Mouse (Mus musculus) myocyte (in vitro differentiated cells): ENCODE measurements at regions not wholly inside any gene's neighbourhood (a gene's known extent, or its start where the extent isn't known, plus 50 kb on each side); places are given as distances from the start of the nearest gene placed in this dataset.

Source experiments
- H3K27me3 ChIP-seq: one replicate; pipeline ENCODE4 v1.6.1; 2011; ENCODE audit not compliant: control insufficient read depth, insufficient read depth, insufficient read length
- H3K36me3 ChIP-seq: one replicate; pipeline ENCODE4 v1.6.1; 2011; ENCODE audit not compliant: control insufficient read depth, insufficient read depth
- H3K4me2 ChIP-seq: one replicate; pipeline ENCODE4 v1.6.1; 2011; ENCODE audit warnings: low read depth, control low read depth
- H3K4me3 ChIP-seq: one replicate; pipeline ENCODE4 v1.5.1; 2011; ENCODE audit warnings: mild to moderate bottlenecking, control low read depth, moderate library complexity
- H3K79me2 ChIP-seq: one replicate; pipeline ENCODE4 v1.6.1; 2011; ENCODE audit not compliant: control insufficient read depth, insufficient read depth
- H3ac ChIP-seq: one replicate; pipeline ENCODE4 v1.6.1; 2011; ENCODE audit not compliant: control insufficient read depth, insufficient read length
- CEBPB ChIP-seq: IDR thresholded peaks from 2 replicates; pipeline ENCODE4 v1.6.1; 2011; ENCODE audit warnings: mild to moderate bottlenecking, moderate library complexity; ENCODE audit not compliant: poor library complexity, insufficient read depth, severe bottlenecking
- E2F4 ChIP-seq: IDR thresholded peaks from one replicate; pipeline ENCODE4 v1.6.1; 2011; ENCODE audit warnings: mild to moderate bottlenecking, control low read depth, moderate library complexity; ENCODE audit not compliant: insufficient read depth
- MAX ChIP-seq: IDR thresholded peaks from one replicate; pipeline ENCODE4 v1.6.1; 2011; ENCODE audit warnings: low read depth, mild to moderate bottlenecking, control low read depth
- MYOD1 ChIP-seq, 3 experiments: IDR thresholded peaks; one replicate each; pipeline ENCODE4 v1.6.1; 2011; ENCODE audit warnings: control low read depth in 2 of 3, low read depth in 2 of 3, mild to moderate bottlenecking in 2 of 3, moderate library complexity in 1 of 3; ENCODE audit not compliant: insufficient read length in 2 of 3, control insufficient read depth in 1 of 3
- MYOG ChIP-seq, 3 experiments: IDR thresholded peaks; one replicate each; pipeline ENCODE4 v1.6.1; 2011; ENCODE audit warnings: control low read depth in 2 of 3, low read depth in 2 of 3, mild to moderate bottlenecking in 2 of 3; ENCODE audit not compliant: insufficient read length in 2 of 3, control insufficient read depth in 1 of 3, insufficient read depth in 1 of 3
- POLR2A ChIP-seq: IDR thresholded peaks from one replicate; pipeline ENCODE4 v1.6.1; 2011; ENCODE audit warnings: low read depth, mild to moderate bottlenecking, control low read depth, moderate library complexity; ENCODE audit not compliant: insufficient read length
- POLR2AphosphoS2 ChIP-seq: IDR thresholded peaks from one replicate; pipeline ENCODE4 v1.6.1; 2011; ENCODE audit warnings: low read depth, control low read depth; ENCODE audit not compliant: insufficient read length
- REST ChIP-seq: IDR thresholded peaks from one replicate; pipeline ENCODE4 v1.6.1; 2011; ENCODE audit warnings: mild to moderate bottlenecking, control low read depth, moderate library complexity; ENCODE audit not compliant: insufficient read depth, insufficient read length
- SRF ChIP-seq: IDR thresholded peaks from one replicate; pipeline ENCODE4 v1.6.1; 2011; ENCODE audit warnings: low read depth; ENCODE audit not compliant: control insufficient read depth, insufficient read length
- TCF12 ChIP-seq: IDR thresholded peaks from one replicate; pipeline ENCODE4 v1.6.1; 2011; ENCODE audit warnings: mild to moderate bottlenecking, control low read depth; ENCODE audit not compliant: poor library complexity, insufficient read depth, severe bottlenecking
- TCF3 ChIP-seq: IDR thresholded peaks from one replicate; pipeline ENCODE4 v1.6.1; 2011; ENCODE audit warnings: low read depth, control low read depth; ENCODE audit not compliant: insufficient read length
- USF1 ChIP-seq: IDR thresholded peaks from one replicate; pipeline ENCODE4 v1.6.1; 2011; ENCODE audit warnings: low read depth, mild to moderate bottlenecking, control low read depth, moderate library complexity

- Histone ChIP-seq H3K27me3 (no peaks in the 10 kb centered on the region), H3K79me2 (no peaks in the 10 kb centered on the region), H3ac (no peak overlapping the region), H3K4me3 (no peak overlapping the region), H3K36me3 (no peaks in the 10 kb centered on the region), H3K4me2 (no peak overlapping the region)
- TF ChIP-seq MYOG (IDR thresholded peaks at IDR 0.05; ENCODE audit: control insufficient read depth in 1 of 3, insufficient read depth in 1 of 3, insufficient read length in 2 of 3, low read depth in 2 of 3): no peak
Observed at GRCm38 (mm10) chr12:16016621-16017020, 199.9 kb upstream of the Trib2 start.

- TF ChIP-seq REST: no peak
- no peak for TF ChIP-seq USF1
- TF ChIP-seq POLR2A: no peak
- H3ac ChIP-seq: no peak overlapping the region
- no peaks in the 10 kb centered on the region for H3K36me3 ChIP-seq
- H3K27me3 ChIP-seq: no peaks in the 10 kb centered on the region
- no peaks in the 10 kb centered on the region for H3K79me2 ChIP-seq
- no peak overlapping the region for H3K4me3 ChIP-seq
- H3K4me2 ChIP-seq: no peak overlapping the region
Observed at GRCm38 (mm10) chr12:16015596-16015995, 198.9 kb upstream of the Trib2 start.

GRCm38 (mm10) chr12:16014679-16015078 is 198.0 kb upstream of the Trib2 start:
- no peak overlapping the region for H3K4me3 ChIP-seq
- H3K27me3 ChIP-seq: no peaks in the 10 kb centered on the region
- no peak overlapping the region for H3K4me2 ChIP-seq
- H3K79me2 ChIP-seq: no peaks in the 10 kb centered on the region
- no peak for TF ChIP-seq MYOG (IDR thresholded peaks at IDR 0.05; ENCODE audit: control insufficient read depth in 1 of 3, insufficient read depth in 1 of 3, insufficient read length in 2 of 3, low read depth in 2 of 3)
- TF ChIP-seq USF1: no peak
- TF ChIP-seq CEBPB: no peak
- no peak for TF ChIP-seq POLR2A
- no peak for TF ChIP-seq SRF
- no peak for TF ChIP-seq E2F4
- no peak for TF ChIP-seq MAX
- no peak for TF ChIP-seq POLR2AphosphoS2
- TF ChIP-seq TCF12: no peak
- TF ChIP-seq MYOD1 (IDR thresholded peaks at IDR 0.05; ENCODE audit: control insufficient read depth in 1 of 3, insufficient read length in 2 of 3, low read depth in 2 of 3): no peak
- no peak for TF ChIP-seq REST
- TF ChIP-seq TCF3: no peak
- H3ac ChIP-seq: no peak overlapping the region
- no peaks in the 10 kb centered on the region for H3K36me3 ChIP-seq

GRCm38 (mm10) chr12:16013861-16014630 is 197.3 kb upstream of the Trib2 start:
- no peak overlapping the region for H3K4me3 ChIP-seq
- H3K4me2 ChIP-seq: no peak overlapping the region
- H3ac ChIP-seq: no peak overlapping the region
- H3K27me3 ChIP-seq: no peaks in the 10 kb centered on the region
- no peaks in the 10 kb centered on the region for H3K36me3 ChIP-seq
- no peaks in the 10 kb centered on the region for H3K79me2 ChIP-seq
- no peak for TF ChIP-seq REST
- TF ChIP-seq SRF: no peak
- no peak for TF ChIP-seq TCF12
- TF ChIP-seq TCF3: no peak
- TF ChIP-seq MAX: no peak
- TF ChIP-seq CEBPB: no peak
- TF ChIP-seq MYOD1 (IDR thresholded peaks at IDR 0.05; ENCODE audit: control insufficient read depth in 1 of 3, insufficient read length in 2 of 3, low read depth in 2 of 3): no peak
- TF ChIP-seq POLR2A: no peak
- TF ChIP-seq E2F4: no peak
- TF ChIP-seq POLR2AphosphoS2: no peak

GRCm38 (mm10) chr12:16013354-16013753 is 196.6 kb upstream of the Trib2 start:
- no peaks in the 10 kb centered on the region for H3K36me3 ChIP-seq
- H3K4me2 ChIP-seq: no peak overlapping the region
- H3K79me2 ChIP-seq: no peaks in the 10 kb centered on the region
- H3ac ChIP-seq: no peak overlapping the region
- H3K27me3 ChIP-seq: no peaks in the 10 kb centered on the region
- TF ChIP-seq POLR2AphosphoS2 (no peak), E2F4 (no peak), REST (no peak), CEBPB (no peak), SRF (no peak), TCF12 (no peak), USF1 (no peak), MAX (no peak), MYOD1 (IDR thresholded peaks at IDR 0.05; ENCODE audit: control insufficient read depth in 1 of 3, insufficient read length in 2 of 3, low read depth in 2 of 3) (no peak), MYOG (IDR thresholded peaks at IDR 0.05; ENCODE audit: control insufficient read depth in 1 of 3, insufficient read depth in 1 of 3, insufficient read length in 2 of 3, low read depth in 2 of 3) (no peak), POLR2A (no peak), TCF3 (no peak)
- H3K4me3 ChIP-seq: no peak overlapping the region
